Mouse (Mus musculus) Muller cell, postnatal 12 days (primary cell): ENCODE data around the gene Eps15l1.
A peak's percentile ranks its signal among the peaks of the same experiment; 100 is the strongest.

Source experiments
- DNase-seq: peaks from one replicate; pipeline ENCODE4 v3.0.0-alpha.2; 2015; ENCODE audit errors: inconsistent ontology term

The Eps15l1 gene

GRCm38 (mm10) chr8:72413839-72414238 lies 7.4 kb downstream of the Eps15l1 start:
- DNase-seq, result no peak

DNA sequence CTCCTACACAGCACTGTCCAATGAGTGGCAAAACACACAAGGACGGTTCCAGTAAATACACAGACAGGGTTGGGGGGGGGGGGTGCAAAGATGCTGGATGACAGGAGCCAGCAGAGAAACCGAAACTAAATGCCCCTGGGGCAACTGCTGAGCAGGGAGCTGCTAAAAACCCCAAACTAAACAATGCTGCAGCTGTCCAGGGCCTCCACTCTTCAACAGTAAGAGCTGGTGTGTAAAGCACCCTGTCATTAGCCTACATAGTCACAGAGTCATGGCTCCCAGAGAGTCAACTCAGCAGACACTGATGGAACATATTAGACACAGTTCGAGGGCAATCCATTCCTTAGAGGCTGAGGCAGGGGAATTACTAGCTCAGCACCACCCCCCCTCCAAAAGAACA lies 11.8 kb downstream of the Eps15l1 start:
- DNase-seq, result peak; percentile 81

DNA sequence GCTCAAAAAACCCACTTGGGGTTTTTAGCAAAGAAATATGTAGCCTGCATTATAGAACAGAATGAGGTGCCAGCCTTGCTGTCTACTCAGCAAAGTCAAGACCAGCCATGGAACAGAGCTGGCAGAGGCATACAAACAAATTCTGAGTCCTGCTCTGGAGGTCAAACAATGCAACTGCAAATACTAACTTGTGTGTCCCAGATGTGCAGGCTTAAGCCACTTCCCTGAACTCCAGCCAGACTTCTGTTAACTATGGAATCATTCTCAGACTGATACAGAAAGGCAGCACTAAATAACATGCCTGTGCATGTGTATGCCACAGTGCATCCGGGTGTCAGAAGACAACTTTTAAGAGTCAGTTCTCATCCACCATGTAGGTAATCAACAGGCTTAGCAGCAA lies 13.4 kb downstream of the Eps15l1 start:
- DNase-seq, result no peak

DNA sequence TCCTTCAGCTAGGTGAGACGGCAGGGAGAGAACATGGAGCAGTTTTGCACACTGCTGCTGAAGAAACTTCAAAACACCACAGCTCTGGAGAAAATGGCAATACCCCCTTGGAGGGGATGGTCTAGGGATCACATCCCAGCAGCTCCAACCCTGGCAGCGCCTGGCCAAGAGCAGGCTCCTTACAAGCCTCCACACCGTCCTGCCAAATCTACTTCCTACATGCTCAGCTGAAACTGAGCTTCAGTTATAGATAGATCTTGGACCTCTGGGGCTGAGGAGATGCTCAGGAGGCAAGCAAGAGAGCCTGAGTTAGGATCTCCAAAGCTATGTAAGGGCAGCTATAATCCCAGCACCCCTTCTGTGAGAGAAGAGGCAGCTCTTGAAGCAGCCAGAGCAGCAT lies 18.3 kb downstream of the Eps15l1 start:
- no peak for DNase-seq

GRCm38 (mm10) chr8:72401381-72401780 lies 19.9 kb downstream of the Eps15l1 start:
- no peak for DNase-seq

DNA sequence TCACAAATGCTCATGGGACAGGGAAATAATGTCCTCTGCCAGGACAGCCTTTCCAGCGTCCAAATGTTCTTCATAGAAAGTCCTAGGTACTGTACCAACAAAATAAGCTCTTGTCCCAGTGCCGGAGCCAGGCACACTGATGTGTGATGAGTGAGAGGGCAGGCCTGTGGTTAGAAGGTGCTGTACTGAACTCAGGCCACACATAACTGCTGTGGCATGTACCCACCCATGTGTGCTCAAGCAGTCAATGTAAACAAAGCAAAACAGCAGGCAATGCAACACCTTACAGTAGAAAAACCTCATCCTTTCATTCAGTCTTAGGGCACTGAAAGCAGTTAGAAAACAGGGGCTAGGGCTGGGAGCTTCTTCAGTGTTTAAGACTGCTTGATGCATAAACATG lies 35.5 kb downstream of the Eps15l1 start:
- no peak for DNase-seq

GRCm38 (mm10) chr8:72382395-72382794 lies 38.9 kb downstream of the Eps15l1 start:
- DNase-seq, result no peak

GRCm38 (mm10) chr8:72380656-72381055 lies 40.6 kb downstream of the Eps15l1 start:
- no peak for DNase-seq

- no peak for DNase-seq
These were observed 44.4 kb downstream of the Eps15l1 start for GRCm38 (mm10) chr8:72376900-72377299.

GRCm38 (mm10) chr8:72376309-72376708 lies 45.0 kb downstream of the Eps15l1 start:
- DNase-seq, result no peak

DNA sequence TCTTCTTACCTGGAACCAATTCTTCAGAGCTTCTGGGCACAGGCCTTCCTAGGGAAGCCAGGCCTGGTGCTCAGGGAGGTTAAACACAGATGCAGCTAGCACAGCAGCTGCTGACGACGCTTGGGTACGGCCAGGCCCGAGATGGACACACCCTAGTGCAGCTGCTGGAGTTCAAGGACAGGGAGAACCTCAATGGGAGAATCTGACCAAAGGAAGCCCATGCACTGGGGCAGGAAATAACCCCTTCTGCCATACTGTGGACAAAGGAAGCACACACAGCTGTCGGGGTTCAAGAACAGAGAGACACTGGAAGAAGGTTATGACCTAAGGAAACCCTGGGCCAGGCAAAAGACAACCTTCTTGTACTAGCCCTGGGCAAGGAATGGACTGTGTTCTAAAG lies 46.1 kb downstream of the Eps15l1 start:
- DNase-seq, result no peak

DNA sequence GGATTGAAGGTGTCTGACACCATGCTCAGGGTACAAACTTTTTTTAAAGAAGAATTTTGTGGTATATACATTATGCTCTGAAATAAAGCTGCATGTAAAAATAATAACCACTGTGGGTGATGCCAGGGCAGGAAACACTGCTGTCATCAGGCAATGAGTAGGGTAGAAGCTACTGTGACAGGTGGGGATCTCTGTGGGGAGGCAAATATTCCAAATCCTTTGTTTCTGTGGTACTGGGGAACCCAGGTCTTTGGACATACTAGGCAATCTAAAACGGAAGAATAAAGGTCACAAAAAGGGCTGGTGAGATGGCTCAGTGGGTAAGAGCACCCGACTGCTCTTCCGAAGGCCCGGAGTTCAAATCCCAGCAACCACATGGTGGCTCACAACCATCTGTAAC lies 48.9 kb downstream of the Eps15l1 start:
- no peak for DNase-seq

GRCm38 (mm10) chr8:72371356-72371755 lies 49.9 kb downstream of the Eps15l1 start:
- no peak for DNase-seq

- no peak for DNase-seq
These were observed 54.8 kb downstream of the Eps15l1 start for GRCm38 (mm10) chr8:72366435-72366834.

DNA sequence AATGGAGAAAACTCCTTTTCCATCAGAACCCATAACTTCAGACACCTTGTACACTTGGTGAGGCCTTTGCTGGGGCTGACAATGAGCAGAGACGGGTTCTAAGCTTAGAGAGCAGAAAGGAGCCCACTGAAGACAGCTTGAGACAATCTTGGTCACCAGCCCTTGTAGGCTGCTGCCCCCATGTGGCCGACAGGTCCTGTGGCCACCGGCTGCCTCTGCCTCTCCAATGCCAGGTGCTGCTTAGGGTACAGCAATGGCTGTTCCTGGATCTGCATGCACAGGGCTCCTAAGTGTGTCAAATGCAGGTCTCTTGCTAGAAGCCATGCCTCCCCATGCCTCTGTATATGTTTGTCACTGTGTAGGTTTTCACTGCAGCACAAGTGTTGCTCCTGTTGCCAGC lies 55.4 kb downstream of the Eps15l1 start:
- DNase-seq, result peak; percentile 40

DNA sequence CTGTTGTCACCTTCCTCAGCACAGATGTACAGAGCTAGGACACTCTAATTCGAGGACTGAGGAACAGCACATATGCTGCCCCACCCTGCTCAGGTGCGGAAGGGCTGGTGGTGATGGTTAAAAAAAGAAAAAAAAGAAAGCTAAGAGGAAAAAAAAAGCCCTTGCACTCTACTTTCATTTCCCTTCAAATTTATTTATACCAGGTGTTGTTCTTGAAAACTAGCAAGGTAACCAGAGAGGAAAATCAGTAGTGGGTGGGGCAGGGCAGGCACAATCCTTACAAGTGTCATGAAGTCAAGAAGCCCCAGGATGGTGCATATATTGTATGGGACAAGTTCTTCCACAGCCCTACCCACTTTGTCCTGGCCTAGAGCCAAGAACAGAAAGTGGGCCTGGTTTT lies 56.2 kb downstream of the Eps15l1 start:
- DNase-seq, result no peak

GRCm38 (mm10) chr8:72363457-72363856 lies 57.8 kb downstream of the Eps15l1 start:
- no peak for DNase-seq

GRCm38 (mm10) chr8:72362754-72363153 lies 58.5 kb downstream of the Eps15l1 start:
- no peak for DNase-seq

DNA sequence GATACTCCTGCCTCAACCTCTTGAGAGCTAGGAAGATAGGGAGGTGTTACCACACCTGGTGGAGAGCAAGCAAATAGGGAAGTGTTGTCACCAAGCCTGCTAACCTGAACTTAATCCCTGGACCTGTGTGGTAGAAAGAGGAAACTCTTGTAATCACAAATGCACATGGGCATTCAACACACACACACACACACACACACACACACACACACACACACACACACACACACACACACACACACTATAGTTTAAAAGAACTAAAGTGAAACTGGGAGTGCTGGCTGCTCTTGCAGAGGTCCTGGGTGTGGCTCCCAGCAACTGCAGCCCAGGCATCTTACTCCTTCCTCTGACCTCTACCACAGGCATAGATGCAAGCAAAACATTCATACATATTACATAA lies 61.1 kb downstream of the Eps15l1 start:
- DNase-seq, result no peak

DNA sequence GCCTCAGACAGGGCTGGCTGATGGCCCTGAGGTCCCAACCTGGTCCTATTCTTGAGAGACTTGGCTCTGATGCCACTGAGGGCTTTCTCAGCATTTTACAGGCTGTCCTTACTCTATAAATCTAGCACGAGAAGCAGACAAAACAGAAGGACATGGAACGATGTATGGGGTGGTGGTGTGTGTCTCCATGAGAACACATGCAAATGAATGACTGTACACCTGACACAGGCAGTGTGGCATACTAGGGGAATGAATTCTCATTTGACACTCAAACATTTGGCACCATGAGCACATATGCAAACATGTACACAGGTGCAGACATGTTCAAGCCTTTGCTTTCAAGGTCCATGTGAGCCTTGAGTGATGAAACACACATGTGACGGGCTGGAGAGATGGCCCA lies 64.7 kb downstream of the Eps15l1 start:
- no peak for DNase-seq

DNA sequence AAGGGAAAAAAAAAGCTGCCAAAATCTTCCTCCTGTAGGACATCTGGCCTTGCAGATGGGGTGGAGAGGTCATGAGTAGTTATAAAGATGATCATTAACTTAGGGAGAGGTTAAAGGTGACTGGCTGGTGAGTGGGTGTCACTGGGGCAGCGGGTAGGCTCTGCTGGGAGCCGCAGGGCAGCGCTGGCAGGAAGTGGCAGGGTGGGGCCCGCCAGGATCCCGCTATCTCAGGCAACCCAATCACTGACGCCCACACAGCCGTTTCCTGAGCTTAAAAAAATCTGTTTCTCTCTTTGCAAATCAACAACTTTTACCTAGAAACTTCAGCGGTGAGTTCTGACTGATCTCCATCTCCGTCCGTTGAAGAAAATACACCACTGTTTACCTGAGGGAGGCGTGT lies 67.0 kb downstream of the Eps15l1 start:
- DNase-seq, result no peak

DNA sequence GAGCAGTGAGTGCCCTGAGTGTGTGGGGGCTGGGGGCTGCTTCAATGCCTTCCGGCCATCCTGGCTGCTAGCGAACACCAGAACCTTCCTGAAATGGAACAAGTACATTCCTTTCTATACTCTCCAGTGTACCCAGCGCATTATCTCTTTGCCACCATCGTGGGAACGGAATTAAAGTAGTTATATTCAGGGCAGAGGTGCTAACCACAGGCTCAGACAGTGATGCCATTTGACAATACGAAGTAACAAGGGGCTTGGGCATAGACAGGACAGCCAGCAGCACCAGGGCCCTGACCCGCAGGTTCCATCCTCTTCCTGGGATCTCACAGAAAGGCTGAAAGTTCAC lies 67.6 kb downstream of the Eps15l1 start:
- DNase-seq, result no peak

- no peak for DNase-seq
These were observed 68.1 kb downstream of the Eps15l1 start for GRCm38 (mm10) chr8:72352951-72353699.

- no peak for DNase-seq
These were observed 69.8 kb downstream of the Eps15l1 start for GRCm38 (mm10) chr8:72351405-72352005.
